Mouse (Mus musculus): ENCODE data around the gene Wfdc15a. TPM values are rescaled to one million over a fixed set of nuclear protein-coding genes. Genes with fewer than 3 reads are reported as not detected.

Gene Wfdc15a
- polyA plus RNA-seq, 1 experiment from 2014 or later: not detected

Other genes starting within 250 kb of the Wfdc15a start
- gene Ywhab, start 205.2 kb downstream of the Wfdc15a start, polyA plus RNA-seq (2015; fragmentation: Nextera tagmentation; extraction: Ambion mirVana): 488 and 498 TPM in 2 replicates
- 1.2 and 1.8 TPM in 2 replicates for gene Pabpc1l, start 174.7 kb downstream of the Wfdc15a start, polyA plus RNA-seq (2015; fragmentation: Nextera tagmentation; extraction: Ambion mirVana)
- gene Stk4, start 129.8 kb downstream of the Wfdc15a start, polyA plus RNA-seq (2015; fragmentation: Nextera tagmentation; extraction: Ambion mirVana): 17.5 and 21.4 TPM in 2 replicates
- gene Tomm34, start 129.0 kb downstream of the Wfdc15a start, polyA plus RNA-seq (2015; fragmentation: Nextera tagmentation; extraction: Ambion mirVana): 50.0 and 52.5 TPM in 2 replicates
- 1.2 and 1.7 TPM in 2 replicates for gene Kcns1, start 29.0 kb downstream of the Wfdc15a start, polyA plus RNA-seq (2015; fragmentation: Nextera tagmentation; extraction: Ambion mirVana)
- gene Wfdc5, start 17.4 kb downstream of the Wfdc15a start, polyA plus RNA-seq (2015; fragmentation: Nextera tagmentation; extraction: Ambion mirVana): not detected in 2 replicates
- not detected in 2 replicates for gene Wfdc12, start 9.5 kb downstream of the Wfdc15a start, polyA plus RNA-seq (2015; fragmentation: Nextera tagmentation; extraction: Ambion mirVana)
- 0.34 TPM in 1 of 2 replicates, not detected in the other for gene Wfdc15b, start 21.5 kb upstream of the Wfdc15a start, polyA plus RNA-seq (2015; fragmentation: Nextera tagmentation; extraction: Ambion mirVana)
- not detected in 2 replicates for gene Svs2, start 38.3 kb upstream of the Wfdc15a start, polyA plus RNA-seq (2015; fragmentation: Nextera tagmentation; extraction: Ambion mirVana)
- gene Svs3b, start 56.5 kb upstream of the Wfdc15a start, polyA plus RNA-seq (2015; fragmentation: Nextera tagmentation; extraction: Ambion mirVana): not detected in 2 replicates
- not detected in 2 replicates for gene Svs4, start 78.3 kb upstream of the Wfdc15a start, polyA plus RNA-seq (2015; fragmentation: Nextera tagmentation; extraction: Ambion mirVana)
- not detected in 2 replicates for gene Svs3a, start 89.1 kb upstream of the Wfdc15a start, polyA plus RNA-seq (2015; fragmentation: Nextera tagmentation; extraction: Ambion mirVana)
- not detected in 2 replicates for gene Svs6, start 116.6 kb upstream of the Wfdc15a start, polyA plus RNA-seq (2015; fragmentation: Nextera tagmentation; extraction: Ambion mirVana)
- not detected in 2 replicates for gene Svs5, start 132.6 kb upstream of the Wfdc15a start, polyA plus RNA-seq (2015; fragmentation: Nextera tagmentation; extraction: Ambion mirVana)
- gene Slpi, start 189.0 kb upstream of the Wfdc15a start, polyA plus RNA-seq (2015; fragmentation: Nextera tagmentation; extraction: Ambion mirVana): 0.25 and 0.65 TPM in 2 replicates
- gene Rbpjl, start 203.0 kb upstream of the Wfdc15a start, polyA plus RNA-seq (2015; fragmentation: Nextera tagmentation; extraction: Ambion mirVana): 0.08 and 0.10 TPM in 2 replicates
- 3.9 and 5.1 TPM in 2 replicates for gene Matn4, start 205.0 kb upstream of the Wfdc15a start, polyA plus RNA-seq (2015; fragmentation: Nextera tagmentation; extraction: Ambion mirVana)
- 9.4 and 10.4 TPM in 2 replicates for gene Sdc4, start 243.8 kb upstream of the Wfdc15a start, polyA plus RNA-seq (2015; fragmentation: Nextera tagmentation; extraction: Ambion mirVana)